Mouse (Mus musculus): ENCODE results near the gene Map2k7. TPM values are rescaled to one million over a fixed set of nuclear protein-coding genes. Genes with fewer than 3 reads are reported as not detected.
A peak's percentile ranks its signal among the peaks of the same experiment; 100 is the strongest.

The Map2k7 gene
- polyA plus RNA-seq, 1 experiment, result 24.9 TPM

DNA sequence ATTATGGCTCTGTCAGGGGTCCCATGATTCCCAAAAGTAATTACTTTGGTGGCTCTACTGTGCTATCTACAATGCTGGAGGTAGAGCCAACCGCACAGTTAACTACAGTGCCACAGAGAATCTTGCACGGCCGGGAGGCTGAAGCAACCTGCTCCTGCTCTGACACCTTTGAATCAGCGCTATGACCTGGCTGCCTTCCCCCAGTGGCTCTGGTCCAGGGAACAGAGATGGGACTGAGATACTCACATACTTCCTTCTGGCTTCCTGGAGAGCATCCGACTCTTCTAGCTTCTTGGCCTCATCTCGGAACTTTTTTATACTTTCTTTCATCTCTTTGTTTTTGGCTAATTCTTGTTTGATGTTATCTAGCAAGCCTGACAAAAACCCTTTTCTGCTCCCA, 31.1 kb downstream of the Map2k7 start:
- no peak for DNase-seq (ENCODE audit: low read depth in 1 of 2, low spot score in 2 of 2)
- Histone ChIP-seq H3K27ac (ENCODE audit: insufficient read depth, low read length) (no peak overlapping the region), H3K36me3 (ENCODE audit: control insufficient read depth, insufficient read depth, low read length) (peaks cover 33% of the 10 kb centered on the region), H3K4me1 (ENCODE audit: control insufficient read depth, insufficient read depth, insufficient read length) (no peaks in the 10 kb centered on the region), H3K27me3 (ENCODE audit: control insufficient read depth, insufficient read depth, low read length) (no peaks in the 10 kb centered on the region), H3K4me3 (ENCODE audit: extremely low read depth, insufficient read depth, insufficient read length) (no peak overlapping the region)
- TF ChIP-seq CTCF (IDR thresholded peaks at IDR 0.05; ENCODE audit: extremely low read depth, insufficient read depth, insufficient read length, insufficient replicate concordance) (no peak), POLR2A (IDR thresholded peaks at IDR 0.05; ENCODE audit: low read depth, low read length) (no peak)
- WGBS, result 94% methylated on average over 6 of the region's 6 CpGs

DNA sequence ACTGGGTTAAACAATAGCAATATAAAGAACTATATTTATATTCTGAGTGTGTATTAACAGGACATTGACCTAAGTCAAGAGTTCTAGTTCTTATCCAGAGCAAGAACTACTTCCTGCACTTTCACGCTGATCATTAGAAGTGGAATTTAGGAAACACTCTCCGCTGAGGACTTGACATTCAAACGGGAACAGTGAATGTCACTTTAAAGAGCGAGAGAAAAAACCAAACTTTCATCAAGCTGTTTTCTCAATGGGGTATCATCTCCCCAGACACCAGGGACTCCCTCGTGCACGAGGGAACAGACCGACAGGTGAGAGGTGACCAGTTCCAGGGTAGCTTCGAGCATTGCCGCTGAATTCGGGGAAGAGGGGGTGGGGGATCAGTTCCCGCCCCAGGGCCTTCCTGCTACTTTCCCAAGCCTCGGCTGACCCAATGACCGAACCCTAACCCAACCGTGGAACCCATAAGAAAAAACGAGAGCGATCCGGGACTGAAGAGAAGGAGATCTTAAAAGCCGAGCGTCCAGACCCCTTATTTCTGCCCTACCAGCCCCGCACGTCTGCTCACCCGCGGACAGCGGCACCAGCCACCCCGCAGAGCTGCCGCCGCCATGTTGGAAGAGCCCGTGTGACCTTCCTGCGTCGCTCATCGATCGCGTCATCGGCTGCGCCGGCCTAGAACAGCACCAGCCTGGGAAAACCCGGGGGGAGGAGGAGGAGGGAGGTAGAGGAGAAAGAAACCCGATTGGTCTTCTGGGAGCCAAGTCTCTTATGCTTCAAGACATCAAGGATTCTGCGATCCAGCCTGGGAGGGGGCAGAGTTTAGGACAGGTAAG, 37.0 kb downstream of the Map2k7 start, which contains the start of gene Timm44:
Gene Timm44, minus strand, starts transcription at position 639 of the 836 bp plus-strand sequence.
- H3K36me3 ChIP-seq (ENCODE audit: control insufficient read depth, insufficient read depth, low read length), result peaks cover 5% of the 10 kb centered on the region; the same call in 1 of the 2 replicates
- under 1% methylated on average over 39 of the region's 39 CpGs for WGBS
- peak within 1 kb of the TSS; percentile 74 for H3K4me3 ChIP-seq (ENCODE audit: extremely low read depth, insufficient read depth, insufficient read length)
- H3K4me1 ChIP-seq (ENCODE audit: control insufficient read depth, insufficient read depth, insufficient read length), result peaks cover 4% of the 10 kb centered on the region; the same call in 1 of the 2 replicates
- TF ChIP-seq CTCF (IDR thresholded peaks at IDR 0.05; ENCODE audit: extremely low read depth, insufficient read depth, insufficient read length, insufficient replicate concordance) (no peak), POLR2A (IDR thresholded peaks at IDR 0.05; ENCODE audit: low read depth, low read length) (peak; percentile 58)
- peak; percentile 81 to 93 for DNase-seq (ENCODE audit: low read depth in 1 of 2, low spot score in 2 of 2)
- peak within 1 kb of the TSS; percentile 61 for H3K27ac ChIP-seq (ENCODE audit: insufficient read depth, low read length)
- no peaks in the 10 kb centered on the region for H3K27me3 ChIP-seq (ENCODE audit: control insufficient read depth, insufficient read depth, low read length)

DNA sequence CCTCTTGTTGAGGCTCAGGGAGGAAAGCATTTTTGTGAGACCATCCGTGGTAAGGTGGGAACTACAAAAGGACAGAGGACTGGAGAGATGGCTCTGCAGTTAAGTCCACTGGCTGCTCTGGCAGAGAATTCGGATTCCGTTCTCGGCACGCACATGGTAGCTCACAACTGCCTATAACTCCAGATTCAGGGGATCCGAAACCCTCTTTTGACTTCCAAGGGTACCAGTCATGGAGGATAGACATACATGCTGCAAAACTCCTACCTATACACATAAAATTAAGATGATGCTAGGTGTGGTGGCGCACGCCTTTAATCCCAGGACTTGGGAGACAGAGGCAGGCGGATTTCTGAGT, 37.5 kb downstream of the Map2k7 start:
- no peak for TF ChIP-seq CTCF (IDR thresholded peaks at IDR 0.05; ENCODE audit: extremely low read depth, insufficient read depth, insufficient read length, insufficient replicate concordance)
- TF ChIP-seq POLR2A (IDR thresholded peaks at IDR 0.05; ENCODE audit: low read depth, low read length), result no peak
- peaks cover 4% of the 10 kb centered on the region; the same call in 1 of the 2 replicates for H3K4me1 ChIP-seq (ENCODE audit: control insufficient read depth, insufficient read depth, insufficient read length)
- peak overlapping the region; percentile 61 for H3K27ac ChIP-seq (ENCODE audit: insufficient read depth, low read length)
- H3K27me3 ChIP-seq (ENCODE audit: control insufficient read depth, insufficient read depth, low read length), result no peaks in the 10 kb centered on the region
- peaks cover 5% of the 10 kb centered on the region; the same call in 1 of the 2 replicates for H3K36me3 ChIP-seq (ENCODE audit: control insufficient read depth, insufficient read depth, low read length)
- DNase-seq (ENCODE audit: low read depth in 1 of 2, low spot score in 2 of 2), result no peak
- peak overlapping the region; percentile 74 for H3K4me3 ChIP-seq (ENCODE audit: extremely low read depth, insufficient read depth, insufficient read length)
- 22% methylated on average over 9 of the region's 9 CpGs for WGBS

DNA sequence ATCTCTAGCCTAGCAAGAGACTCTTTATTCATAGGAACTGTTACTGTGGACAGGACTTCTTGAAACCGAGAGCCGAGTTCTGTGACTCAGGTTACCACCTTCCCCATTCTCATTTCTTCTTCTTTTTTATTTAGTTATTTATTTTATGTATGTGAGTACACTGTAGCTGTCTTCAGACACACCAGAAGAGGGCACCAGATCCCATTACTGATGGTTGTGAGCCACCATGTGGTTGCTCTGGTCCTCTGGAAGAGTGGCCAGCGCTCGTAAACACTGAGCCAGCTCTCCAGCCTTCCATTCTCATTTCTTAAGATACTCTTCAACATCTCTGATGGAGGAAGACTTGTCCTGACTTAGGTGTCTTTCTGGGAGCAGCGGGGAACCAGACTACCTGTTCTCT, 54.2 kb downstream of the Map2k7 start:
- 91% methylated on average over 5 of the region's 5 CpGs for WGBS
- Histone ChIP-seq H3K27ac (ENCODE audit: insufficient read depth, low read length) (no peak overlapping the region), H3K27me3 (ENCODE audit: control insufficient read depth, insufficient read depth, low read length) (no peaks in the 10 kb centered on the region), H3K4me1 (ENCODE audit: control insufficient read depth, insufficient read depth, insufficient read length) (no peaks in the 10 kb centered on the region), H3K36me3 (ENCODE audit: control insufficient read depth, insufficient read depth, low read length) (peaks cover 28% of the 10 kb centered on the region), H3K4me3 (ENCODE audit: extremely low read depth, insufficient read depth, insufficient read length) (no peak overlapping the region)
- TF ChIP-seq POLR2A (IDR thresholded peaks at IDR 0.05; ENCODE audit: low read depth, low read length) (no peak), CTCF (IDR thresholded peaks at IDR 0.05; ENCODE audit: extremely low read depth, insufficient read depth, insufficient read length, insufficient replicate concordance) (no peak)
- DNase-seq (ENCODE audit: low read depth in 1 of 2, low spot score in 2 of 2), result no peak

Other genes with a start within 250 kb of the Map2k7 start
- 2.8 and 10.7 TPM in 2 replicates for gene Cd209f, start 132.9 kb upstream of the Map2k7 start, polyA plus RNA-seq (2012; rRNA removed)
- gene Cd209g, start 104.6 kb upstream of the Map2k7 start, polyA plus RNA-seq (2012; rRNA removed), result 1.1 and 4.6 TPM in 2 replicates
- gene Evi5l, start 72.2 kb upstream of the Map2k7 start, polyA plus RNA-seq (2012; rRNA removed), result 10.2 and 12.9 TPM in 2 replicates
- gene Prr36, start 21.3 kb upstream of the Map2k7 start, polyA plus RNA-seq (2012; rRNA removed), result 0.14 and 0.16 TPM in 2 replicates
- 0.02 and 0.06 TPM in 2 replicates for gene Lrrc8e, start 11.9 kb upstream of the Map2k7 start, polyA plus RNA-seq (2012; rRNA removed)
- 0.63 and 1.2 TPM in 2 replicates for gene Gm49320, start 125 bp downstream of the Map2k7 start, polyA plus RNA-seq (2012; rRNA removed)
- 13.9 and 25.2 TPM in 2 replicates for gene Tgfbr3l, start 9.5 kb downstream of the Map2k7 start, polyA plus RNA-seq (2012; rRNA removed)
- gene Snapc2, start 14.3 kb downstream of the Map2k7 start, polyA plus RNA-seq (2012; rRNA removed), result 19.6 and 22.9 TPM in 2 replicates
- 4.1 and 4.4 TPM in 2 replicates for gene Ctxn1, start 20.5 kb downstream of the Map2k7 start, polyA plus RNA-seq (2012; rRNA removed)
- gene Timm44, start 37.2 kb downstream of the Map2k7 start, polyA plus RNA-seq (2012; rRNA removed), result 42.1 and 42.8 TPM in 2 replicates
- 1.6 and 1.7 TPM in 2 replicates for gene Ccl25, start 86.5 kb downstream of the Map2k7 start, polyA plus RNA-seq (2012; rRNA removed)
- 19.3 and 23.2 TPM in 2 replicates for gene Elavl1, start 86.7 kb downstream of the Map2k7 start, polyA plus RNA-seq (2012; rRNA removed)

All from spleen, adult 2 months (tissue).